Mouse (Mus musculus) heart, adult 2 months (tissue): ENCODE measurements around the gene Dera. TPM values are rescaled to one million over a fixed set of nuclear protein-coding genes. Genes with fewer than 3 reads are reported as not detected.

ENCODE experiments used
- DNase-seq, 2 experiments: peaks; one replicate each; pipeline ENCODE4 v3.0.0; 2021
- H3K27ac ChIP-seq: fragments of 200-600 bp; 2 replicates; pipeline ENCODE4 v1.8.1; 2022
- H3K27me3 ChIP-seq: fragments of 200-500 bp; 2 replicates; pipeline ENCODE4 v1.6.1; 2012; ENCODE audit warnings: mild to moderate bottlenecking, low read length, inconsistent platforms, mixed read lengths; ENCODE audit not compliant: control insufficient read depth, insufficient read depth
- H3K36me3 ChIP-seq: fragments of 200-500 bp; 2 replicates; pipeline ENCODE4 v1.6.1; 2012; ENCODE audit warnings: low read length, inconsistent platforms; ENCODE audit not compliant: control insufficient read depth, insufficient read depth
- H3K4me1 ChIP-seq: fragments of 200-500 bp; 2 replicates; pipeline ENCODE4 v1.6.1; 2011; ENCODE audit warnings: low read length; ENCODE audit not compliant: control insufficient read depth, insufficient read depth
- H3K4me3 ChIP-seq: fragments of 200-600 bp; 2 replicates; pipeline ENCODE4 v1.8.1; 2022
- H3K79me2 ChIP-seq: fragments of 200-500 bp; replicated peaks from 2 replicates; pipeline ENCODE4 v1.6.1; 2012; ENCODE audit warnings: mild to moderate bottlenecking, inconsistent platforms, low read length, moderate library complexity, mixed read lengths; ENCODE audit not compliant: control insufficient read depth, insufficient read depth
- H3K9ac ChIP-seq: fragments of 200-500 bp; 2 replicates; pipeline ENCODE4 v1.6.1; 2012; ENCODE audit warnings: low read depth, mild to moderate bottlenecking, control low read depth, inconsistent platforms, low read length, mixed read lengths
- CTCF ChIP-seq: fragments of 200-600 bp; IDR thresholded peaks from 2 replicates; pipeline ENCODE4 v1.8.1; 2022; ENCODE audit warnings: antibody characterized with exemption, mild to moderate bottlenecking, moderate library complexity
- EP300 ChIP-seq: fragments of 200-500 bp; IDR thresholded peaks from 2 replicates; pipeline ENCODE4 v1.6.1; 2011; ENCODE audit warnings: low read depth, low read length, control low read depth; ENCODE audit not compliant: insufficient read depth
- POLR2A ChIP-seq: fragments of 200-500 bp; IDR thresholded peaks from 2 replicates; pipeline ENCODE4 v1.6.1; 2011; ENCODE audit warnings: mild to moderate bottlenecking, low read depth, low read length, control low read depth; ENCODE audit not compliant: insufficient read depth
- WGBS: fragments of 180-500 bp; shearing (Covaris S2); methylation state at CpG from one replicate; pipeline ENCODE4 v1.1.7; 2018; 5-methylcytosine and 5-hydroxymethylcytosine counted together
- intact Hi-C: fragments of 180-260 bp; cut with DNase I; formaldehyde crosslinking; loops from one replicate; pipeline ENCODE4 v1.15.1; 2025
- polyA plus RNA-seq: library from polyadenylated mRNA; depleted of rRNA; stranded (reverse); fragments of >200 nt; gene quantifications from 2 replicates; pipeline ENCODE4 v1.2.3, GENCODE M21; 2012
- total RNA-seq, 2 experiments: library from RNA; stranded (reverse); gene quantifications; 2 replicates each; pipeline ENCODE4 v1.2.3; 2021

Dera gene
- total and polyA plus RNA-seq, 3 experiments, result 3.0 to 4.6 (median 4.1) TPM

DNA sequence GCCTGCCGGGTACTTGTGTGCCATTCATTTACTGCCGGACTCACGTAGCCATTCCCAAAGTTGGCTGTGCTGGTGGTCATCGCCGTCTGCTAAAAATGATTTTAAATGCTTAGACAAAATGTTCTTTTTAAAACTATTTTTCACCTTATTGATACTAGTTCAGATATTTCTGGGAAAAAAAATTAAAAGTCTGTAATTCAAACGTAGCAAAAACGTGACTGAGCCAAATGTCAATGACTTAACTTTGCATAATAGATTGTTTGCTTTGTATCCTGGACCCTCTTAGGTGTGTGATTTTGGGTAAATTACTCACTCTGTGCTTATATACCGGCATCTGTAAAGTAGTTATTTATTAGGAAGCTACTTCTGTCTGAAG lies 499 bp downstream of the Dera start:
- Histone ChIP-seq H3K4me1 (no peaks in the 10 kb centered on the region), H3K27ac (peak overlapping the region; percentile 72), H3K4me3 (peak overlapping the region; percentile 85), H3K9ac (peak overlapping the region; percentile 81), H3K79me2 (no peaks in the 10 kb centered on the region), H3K27me3 (no peaks in the 10 kb centered on the region), H3K36me3 (no peaks in the 10 kb centered on the region)
- intact Hi-C loops, result loop anchor here (5.0 kb wide), 1 partner anchor 397 kb away; no protein-coding TSS in a partner anchor
- WGBS, result 2% methylated on average over 8 of the region's 8 CpGs
- DNase-seq, result no peak
- TF ChIP-seq CTCF (no peak), POLR2A (no peak), EP300 (no peak)

DNA sequence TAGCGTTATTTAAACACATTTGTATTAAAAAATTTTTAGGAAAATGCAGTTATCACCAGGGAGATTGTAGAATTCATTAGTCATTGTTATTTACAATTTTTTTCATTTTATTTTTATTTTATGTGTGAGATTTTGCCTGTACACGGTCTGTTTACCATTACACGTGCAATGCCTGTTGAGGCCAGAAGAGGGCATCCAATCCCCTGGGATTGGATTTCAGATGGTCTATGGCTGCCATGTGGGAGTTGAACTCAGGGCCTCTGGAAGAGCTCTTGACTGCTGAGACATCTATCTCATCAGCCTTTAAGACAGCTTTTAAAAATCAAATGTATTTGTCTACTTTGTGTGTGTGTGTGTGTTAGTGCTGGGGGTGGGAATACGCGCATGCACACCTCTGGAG lies 2.0 kb downstream of the Dera start:
- H3K36me3 ChIP-seq, result no peaks in the 10 kb centered on the region
- intact Hi-C loops, result loop anchor here (5.0 kb wide), 1 partner anchor 396 kb away; no protein-coding TSS in a partner anchor
- no peak overlapping the region for H3K9ac ChIP-seq
- no peak for DNase-seq
- H3K4me3 ChIP-seq, result no peak overlapping the region
- TF ChIP-seq EP300 (no peak), CTCF (peak; percentile 79)
- H3K79me2 ChIP-seq, result no peaks in the 10 kb centered on the region
- no peaks in the 10 kb centered on the region for H3K27me3 ChIP-seq
- 69% methylated on average over 5 of the region's 5 CpGs for WGBS
- no peak overlapping the region for H3K27ac ChIP-seq
- H3K4me1 ChIP-seq, result no peaks in the 10 kb centered on the region

DNA sequence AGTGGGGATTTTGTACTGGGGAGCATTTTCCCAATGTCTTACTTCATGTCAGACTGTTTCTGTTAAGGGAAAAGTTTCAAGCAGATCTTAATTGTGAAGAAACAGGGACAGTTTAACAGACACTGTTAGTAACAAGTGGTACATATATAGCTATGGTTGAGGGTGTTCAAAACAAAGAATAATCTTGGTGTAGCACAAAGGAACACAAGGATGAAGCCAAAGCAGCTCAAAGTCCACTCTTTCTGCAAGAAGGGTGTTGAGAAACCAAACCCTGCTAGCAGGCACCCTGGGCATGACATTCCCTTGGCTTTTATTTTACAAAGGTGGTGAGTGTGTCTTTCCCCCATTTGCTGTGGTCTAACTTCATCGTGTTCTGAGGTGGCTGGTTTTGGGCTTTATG lies 3.5 kb downstream of the Dera start:
- no peaks in the 10 kb centered on the region for H3K79me2 ChIP-seq
- no peak overlapping the region for H3K27ac ChIP-seq
- H3K27me3 ChIP-seq, result no peaks in the 10 kb centered on the region
- DNase-seq, result no peak
- 87% methylated on average over 1 of the region's 1 CpGs for WGBS
- no peak for TF ChIP-seq POLR2A
- no peak for TF ChIP-seq EP300
- TF ChIP-seq CTCF, result no peak
- H3K36me3 ChIP-seq, result no peaks in the 10 kb centered on the region
- H3K4me1 ChIP-seq, result no peaks in the 10 kb centered on the region
- intact Hi-C loops, result loop anchor here (5.0 kb wide), 1 partner anchor 394 kb away; no protein-coding TSS in a partner anchor
- no peak overlapping the region for H3K4me3 ChIP-seq
- H3K9ac ChIP-seq, result no peak overlapping the region

DNA sequence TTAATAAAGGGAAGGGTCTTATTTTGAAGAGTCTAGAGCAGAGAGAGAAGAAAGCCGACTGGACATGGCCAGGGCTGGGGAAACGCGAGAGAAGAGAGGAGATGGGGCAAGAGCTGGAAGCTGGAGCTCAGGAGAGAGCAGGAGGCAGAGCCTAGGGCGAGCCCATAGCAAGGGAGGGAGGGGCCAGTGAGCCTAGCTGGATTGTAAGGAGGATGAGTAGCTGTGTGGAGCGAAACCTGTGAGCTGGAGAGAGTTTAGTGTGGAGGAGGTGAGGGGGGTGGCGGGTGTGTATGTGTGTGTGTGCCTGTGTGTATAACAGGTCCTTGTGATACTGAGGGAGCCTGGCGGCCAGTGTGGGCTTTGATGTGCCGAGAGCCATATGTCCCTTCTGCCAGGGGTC lies 5.3 kb downstream of the Dera start:
- 76% methylated on average over 8 of the region's 8 CpGs for WGBS
- H3K27ac ChIP-seq, result no peak overlapping the region
- H3K79me2 ChIP-seq, result no peaks in the 10 kb centered on the region
- no peaks in the 10 kb centered on the region for H3K27me3 ChIP-seq
- TF ChIP-seq CTCF, result no peak
- TF ChIP-seq POLR2A, result no peak
- TF ChIP-seq EP300, result no peak
- H3K4me1 ChIP-seq, result no peaks in the 10 kb centered on the region
- intact Hi-C loops, result loop anchor here (5.0 kb wide), 1 partner anchor 393 kb away; no protein-coding TSS in a partner anchor
- no peaks in the 10 kb centered on the region for H3K36me3 ChIP-seq
- DNase-seq, result no peak
- no peak overlapping the region for H3K4me3 ChIP-seq
- H3K9ac ChIP-seq, result no peak overlapping the region

DNA sequence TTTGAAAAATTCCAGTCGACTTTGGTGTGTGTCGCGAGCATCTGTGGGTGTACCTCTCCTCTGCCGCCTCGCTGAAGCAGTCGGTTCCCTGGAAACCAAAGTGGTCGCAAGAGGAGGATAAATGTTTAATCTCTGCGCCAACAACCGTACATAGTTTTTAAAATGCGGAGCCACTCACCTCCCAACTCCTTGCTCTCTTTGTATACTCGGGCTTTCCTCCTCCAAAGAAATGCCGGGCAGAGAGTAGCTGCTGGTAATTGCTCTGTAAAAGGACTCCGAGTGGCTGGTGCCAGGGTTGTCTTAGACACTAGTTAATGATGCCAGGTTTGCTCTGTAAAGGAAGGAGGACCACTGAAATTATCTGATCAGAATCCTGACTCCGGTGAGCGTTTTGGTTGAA lies 6.6 kb downstream of the Dera start:
- Histone ChIP-seq H3K27ac (no peak overlapping the region), H3K27me3 (no peaks in the 10 kb centered on the region), H3K9ac (no peak overlapping the region), H3K79me2 (no peaks in the 10 kb centered on the region; the same call in 1 of the 2 replicates), H3K4me3 (no peak overlapping the region), H3K36me3 (no peaks in the 10 kb centered on the region), H3K4me1 (no peaks in the 10 kb centered on the region)
- intact Hi-C loops, result no loop called here
- TF ChIP-seq EP300 (no peak), POLR2A (no peak), CTCF (no peak)
- whole genome bisulfite sequencing, result 87% methylated on average over 15 of the region's 15 CpGs
- DNase-seq, result no peak

DNA sequence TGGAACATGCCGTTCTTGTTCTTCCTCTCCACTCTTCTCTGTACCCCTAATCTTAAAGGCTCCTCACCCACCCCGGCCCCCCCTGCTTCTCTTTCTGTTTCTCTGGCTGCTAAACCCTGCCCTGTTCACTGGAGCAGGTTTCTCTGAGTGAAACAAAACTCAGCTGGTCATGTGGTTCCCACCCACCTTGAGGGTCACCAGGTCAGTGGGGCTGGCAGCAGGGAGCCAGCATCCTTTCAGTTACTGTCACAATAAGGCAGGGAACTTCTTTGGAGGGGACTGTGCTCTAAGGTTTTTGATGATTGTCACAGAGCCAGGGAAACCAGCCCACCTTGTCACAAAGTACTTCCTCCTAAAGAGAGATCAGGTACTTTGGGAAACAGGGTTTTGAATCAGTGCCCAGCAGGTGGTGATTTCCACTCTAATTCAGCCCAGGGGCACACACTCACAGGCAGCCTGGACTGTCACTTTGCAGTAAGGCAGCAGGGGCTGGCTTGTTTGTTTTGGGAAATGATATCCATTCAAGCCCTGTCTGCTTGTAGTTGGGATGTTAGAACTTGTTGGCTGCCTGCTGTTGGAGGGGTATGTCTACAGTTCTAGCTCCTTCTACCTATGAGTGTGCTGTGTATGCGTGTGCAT lies 10.3 kb downstream of the Dera start:
- no peak overlapping the region for H3K4me3 ChIP-seq
- no peaks in the 10 kb centered on the region for H3K27me3 ChIP-seq
- no peak for DNase-seq
- TF ChIP-seq EP300 (no peak), POLR2A (no peak), CTCF (no peak)
- H3K9ac ChIP-seq, result no peak overlapping the region
- H3K79me2 ChIP-seq, result no peaks in the 10 kb centered on the region; the same call in 1 of the 2 replicates
- H3K27ac ChIP-seq, result no peak overlapping the region
- intact Hi-C loops, result no loop called here
- H3K36me3 ChIP-seq, result no peaks in the 10 kb centered on the region
- 67% methylated on average over 3 of the region's 3 CpGs for WGBS
- no peaks in the 10 kb centered on the region for H3K4me1 ChIP-seq
